Mouse (Mus musculus) heart, embryonic 16.5 days (tissue): ENCODE results near the gene Tprn. TPM values are rescaled to one million over a fixed set of nuclear protein-coding genes. Genes with fewer than 3 reads are reported as not detected.

Source experiments
- ATAC-seq: fragments of 200-750 bp; cut with Nextera tagmentation; replicated peaks from 2 replicates; pipeline ENCODE4 v1.8.0; 2017; ENCODE audit warnings: moderate number of reproducible peaks; ENCODE audit not compliant: insufficient read depth, low FRiP score; ENCODE audit errors: extremely low read depth
- H3K27ac ChIP-seq: fragments of 300-500 bp; sonication (generic); 2 replicates; pipeline ENCODE4 v1.5.1; 2014; ENCODE audit warnings: mild to moderate bottlenecking, low read length, control low read depth, moderate library complexity
- H3K27me3 ChIP-seq: fragments of 300-500 bp; sonication (generic); 2 replicates; pipeline ENCODE4 v1.6.1; 2014; ENCODE audit warnings: low read length, mixed read lengths; ENCODE audit not compliant: control insufficient read depth, insufficient read depth
- H3K36me3 ChIP-seq: fragments of 300-500 bp; sonication (generic); 2 replicates; pipeline ENCODE4 v1.6.1; 2014; ENCODE audit not compliant: control insufficient read depth, insufficient read depth
- H3K4me1 ChIP-seq: fragments of 300-500 bp; sonication (generic); 2 replicates; pipeline ENCODE4 v1.6.1; 2014; ENCODE audit warnings: low read length, mixed read lengths; ENCODE audit not compliant: control insufficient read depth, insufficient read depth
- H3K4me2 ChIP-seq: fragments of 300-500 bp; sonication (generic); 2 replicates; pipeline ENCODE4 v1.6.1; 2014; ENCODE audit warnings: low read depth, mild to moderate bottlenecking, control low read depth, low read length
- H3K4me3 ChIP-seq: fragments of 300-500 bp; sonication (generic); 2 replicates; pipeline ENCODE4 v1.5.1; 2014; ENCODE audit warnings: mild to moderate bottlenecking, control low read depth, low read length
- H3K9ac ChIP-seq: fragments of 300-500 bp; sonication (generic); 2 replicates; pipeline ENCODE4 v1.6.1; 2014; ENCODE audit warnings: low read length, control low read depth
- H3K9me3 ChIP-seq: fragments of 300-500 bp; sonication (generic); replicated peaks from 2 replicates; pipeline ENCODE4 v1.6.1; 2016; ENCODE audit warnings: low read length; ENCODE audit not compliant: control insufficient read depth
- WGBS: fragments of 180-500 bp; shearing (Covaris S2); extraction: QIAGEN DNeasy Blood & Tissue Kit; methylation state at CpG from one replicate; pipeline ENCODE4 v1.1.7; 2014; 5-methylcytosine and 5-hydroxymethylcytosine counted together
- polyA plus RNA-seq: library from polyadenylated mRNA; unstranded; fragments of >200 nt; fragmentation: Nextera tagmentation; extraction: Ambion mirVana; gene quantifications from 2 replicates; pipeline ENCODE4 v1.2.1, GENCODE M21; 2015

Tprn gene
- polyA plus RNA-seq = 4.3 and 5.9 TPM in 2 replicates

DNA sequence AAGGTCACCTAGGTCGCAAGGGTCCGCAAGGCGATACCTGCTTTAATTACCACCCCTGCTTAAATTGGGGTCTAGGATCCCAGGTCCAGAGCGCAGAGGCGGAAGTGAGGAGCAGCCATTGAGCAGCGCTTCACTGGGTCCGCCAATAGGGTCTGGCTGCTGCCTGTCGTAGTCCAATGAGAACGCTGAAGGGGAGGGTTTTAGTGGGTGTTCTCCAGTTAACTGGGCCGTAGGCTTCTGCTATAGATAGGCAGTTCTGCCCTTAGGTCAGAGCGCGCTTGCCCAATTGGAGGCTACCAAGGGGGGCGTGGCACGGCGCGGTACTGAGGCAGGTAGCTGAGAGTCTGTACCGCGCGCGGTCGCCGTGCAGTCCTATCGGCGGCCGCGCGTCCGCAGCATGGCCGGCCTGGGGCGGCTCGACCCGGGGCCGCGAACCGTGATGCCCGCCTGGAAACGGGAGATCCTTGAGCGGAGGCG lies at the start of gene Tprn:
Gene Tprn (plus strand): TSS at position 328 of the 477 bp plus-strand sequence.
- Histone ChIP-seq H3K4me3 (peak within 1 kb of the TSS; percentile 86), H3K27me3 (peaks cover 8% of the 10 kb centered on the region), H3K4me2 (peak within 1 kb of the TSS; percentile 94), H3K36me3 (no peaks in the 10 kb centered on the region), H3K9ac (peak within 1 kb of the TSS; percentile 78), H3K4me1 (peaks cover 30% of the 10 kb centered on the region), H3K27ac (peak within 1 kb of the TSS; percentile 26; the same call in 1 of the 2 replicates), H3K9me3 (no peaks in the 10 kb centered on the region)
- ATAC-seq = peak; percentile 99
- under 1% methylated on average over 39 of the region's 39 CpGs for WGBS

GRCm38 (mm10) chr2:25213266-25213865 lies 49.1 kb upstream of the Tprn start:
- H3K27me3 ChIP-seq = no peaks in the 10 kb centered on the region
- no peak overlapping the region for H3K9ac ChIP-seq
- no peak overlapping the region for H3K27ac ChIP-seq
- no peak overlapping the region for H3K4me2 ChIP-seq
- peaks cover 10% of the 10 kb centered on the region for H3K4me1 ChIP-seq
- H3K36me3 ChIP-seq = no peaks in the 10 kb centered on the region
- no peaks in the 10 kb centered on the region for H3K9me3 ChIP-seq
- 63% methylated on average over 23 of the region's 23 CpGs for WGBS
- no peak for ATAC-seq
- no peak overlapping the region for H3K4me3 ChIP-seq

- H3K27ac ChIP-seq = no peak within 1 kb of the TSS
- no peak within 1 kb of the TSS for H3K4me3 ChIP-seq
- WGBS = 72% methylated on average over 3 of the region's 3 CpGs
- H3K4me2 ChIP-seq = no peak within 1 kb of the TSS
- no peak within 1 kb of the TSS for H3K9ac ChIP-seq
- no peaks in the 10 kb centered on the region for H3K9me3 ChIP-seq
- no peaks in the 10 kb centered on the region for H3K27me3 ChIP-seq
- H3K36me3 ChIP-seq = no peaks in the 10 kb centered on the region
- no peak for ATAC-seq
- H3K4me1 ChIP-seq = peaks cover 10% of the 10 kb centered on the region
These were observed 48.0 kb upstream of the Tprn start, which contains the start of gene Stpg3 for GRCm38 (mm10) chr2:25214444-25214843. Gene Stpg3 (minus strand): TSS chr2:25214637.

DNA sequence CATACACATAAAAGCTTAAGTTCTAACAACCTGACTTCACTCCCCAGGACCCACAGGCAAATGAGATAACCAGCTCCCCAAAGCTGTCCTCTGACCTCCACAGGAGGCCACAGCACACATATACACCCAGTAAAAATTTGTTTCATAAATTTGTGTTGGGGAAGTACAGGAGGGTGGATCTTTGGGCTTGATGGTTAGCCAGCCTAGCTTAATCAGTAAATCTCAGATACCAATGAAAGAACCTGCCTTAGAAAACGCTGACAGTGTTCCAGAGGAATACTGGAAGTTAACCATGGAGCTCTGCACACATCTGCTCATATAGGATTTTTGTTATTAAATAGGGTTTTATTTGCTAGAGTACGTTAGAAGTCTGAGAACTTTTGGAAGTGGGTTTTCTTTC lies 44.8 kb upstream of the Tprn start:
- Histone ChIP-seq H3K36me3 (peaks cover 5% of the 10 kb centered on the region; the same call in 1 of the 2 replicates), H3K4me3 (no peak overlapping the region), H3K9me3 (no peaks in the 10 kb centered on the region), H3K27me3 (no peaks in the 10 kb centered on the region), H3K27ac (no peak overlapping the region), H3K4me2 (no peak overlapping the region), H3K4me1 (no peaks in the 10 kb centered on the region), H3K9ac (no peak overlapping the region)
- ATAC-seq = no peak
- WGBS = 57% methylated on average over 2 of the region's 2 CpGs

GRCm38 (mm10) chr2:25218445-25218844 lies 44.0 kb upstream of the Tprn start, which contains the start of gene Fam166a:
Gene Fam166a (plus strand): TSS chr2:25218745.
- H3K36me3 ChIP-seq = peaks cover 7% of the 10 kb centered on the region; the same call in 1 of the 2 replicates

DNA sequence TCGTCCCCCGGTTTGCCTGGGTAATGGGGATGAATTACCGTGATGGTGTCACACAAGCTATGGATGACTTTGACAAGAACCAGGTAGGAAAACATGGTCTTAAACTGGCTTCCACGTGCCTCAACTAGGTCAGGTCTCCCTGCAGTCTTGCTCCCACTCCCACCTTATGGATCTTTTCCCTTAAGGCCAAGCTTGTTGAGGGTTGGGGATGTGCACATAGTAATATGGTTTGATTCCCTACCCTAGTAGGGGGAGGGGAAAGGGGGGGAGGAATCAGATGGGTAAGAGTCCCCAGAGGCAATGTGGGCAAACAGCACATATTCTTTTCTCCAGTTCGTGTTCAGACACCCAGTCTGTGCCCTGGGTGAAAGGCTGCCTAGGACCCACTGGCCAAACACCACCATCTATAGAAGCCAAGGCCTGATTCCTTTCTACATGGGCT lies 41.1 kb upstream of the Tprn start:
- Histone ChIP-seq H3K4me1 (peaks cover 12% of the 10 kb centered on the region), H3K4me3 (no peak overlapping the region), H3K9me3 (no peaks in the 10 kb centered on the region), H3K9ac (no peak overlapping the region), H3K27ac (no peak overlapping the region), H3K4me2 (no peak overlapping the region), H3K27me3 (no peaks in the 10 kb centered on the region), H3K36me3 (peaks cover 7% of the 10 kb centered on the region; the same call in 1 of the 2 replicates)
- WGBS = 70% methylated on average over 5 of the region's 5 CpGs
- ATAC-seq = no peak

More at GRCm38 (mm10) chr2:25218445-25218844, 44.0 kb upstream of the Tprn start, which contains the start of gene Fam166a:
- ATAC-seq = no peak
- Histone ChIP-seq H3K4me2 (no peak within 1 kb of the TSS), H3K9me3 (no peaks in the 10 kb centered on the region), H3K4me1 (peaks cover 4% of the 10 kb centered on the region), H3K4me3 (no peak within 1 kb of the TSS), H3K27me3 (no peaks in the 10 kb centered on the region), H3K27ac (no peak within 1 kb of the TSS), H3K9ac (no peak within 1 kb of the TSS)

DNA sequence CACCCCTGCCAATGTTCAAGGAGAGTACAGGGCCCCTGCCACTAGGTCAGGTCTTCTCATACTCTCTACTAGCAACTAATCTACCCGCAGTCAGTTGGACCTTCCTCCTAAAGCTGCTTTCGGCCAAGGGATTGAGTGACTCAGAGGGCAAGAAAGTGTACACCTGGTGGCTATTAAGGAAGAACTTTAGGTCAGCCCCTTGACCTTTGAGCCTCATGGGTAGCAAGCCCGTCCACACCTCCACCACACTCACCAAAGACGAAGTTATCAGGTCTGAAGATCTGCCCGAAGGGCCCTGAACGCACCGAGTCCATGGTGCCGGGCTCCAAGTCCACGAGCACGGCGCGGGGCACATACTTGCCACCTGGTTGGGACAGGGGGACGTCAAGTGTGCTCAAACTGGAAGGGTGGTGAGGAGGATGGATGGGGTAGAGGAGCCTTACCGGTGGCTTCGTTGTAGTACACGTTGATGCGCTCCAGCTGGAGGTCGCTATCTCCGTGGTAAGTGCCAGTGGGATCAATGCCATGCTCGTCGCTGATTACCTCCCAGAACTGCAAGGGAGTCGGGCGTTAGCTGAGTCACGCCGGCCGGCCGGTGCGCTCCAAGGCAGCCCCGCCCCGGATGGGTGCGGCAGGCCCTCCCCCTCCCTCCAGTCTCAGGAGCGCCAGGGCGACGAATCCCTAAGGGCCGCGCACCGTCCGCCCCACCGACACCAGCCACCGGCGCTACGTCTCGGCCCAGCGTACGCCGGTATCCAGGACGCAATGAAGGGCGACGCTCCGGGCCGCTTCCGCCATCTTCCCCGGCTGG lies 38.5 kb upstream of the Tprn start:
- Histone ChIP-seq H3K9me3 (no peaks in the 10 kb centered on the region), H3K4me3 (peak overlapping the region; percentile 80), H3K9ac (peak overlapping the region; percentile 89), H3K27me3 (no peaks in the 10 kb centered on the region), H3K4me2 (peak overlapping the region; percentile 98), H3K27ac (peak overlapping the region; percentile 94), H3K36me3 (peaks cover 7% of the 10 kb centered on the region; the same call in 1 of the 2 replicates), H3K4me1 (peaks cover 12% of the 10 kb centered on the region)
- WGBS = 1% methylated on average over 52 of the region's 53 CpGs
- peak; percentile 33 for ATAC-seq

DNA sequence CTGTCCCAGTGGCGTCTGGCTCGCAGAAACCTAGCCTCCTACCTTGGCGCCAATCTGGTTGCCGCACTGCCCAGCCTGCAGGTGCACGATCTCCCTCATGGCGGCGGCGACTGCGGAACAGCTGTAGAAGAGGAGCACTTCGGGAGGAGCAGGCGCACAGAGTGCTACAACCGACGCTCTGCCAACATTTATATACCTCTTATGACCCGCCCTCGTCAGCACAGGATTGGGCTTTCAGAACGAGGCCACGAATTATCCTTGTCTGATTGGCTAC lies 38.0 kb upstream of the Tprn start, which contains the start of gene Tubb4b:
Gene Tubb4b (minus strand): TSS at position 211 of the 274 bp plus-strand sequence.
- no peaks in the 10 kb centered on the region for H3K27me3 ChIP-seq
- under 1% methylated on average over 17 of the region's 17 CpGs for WGBS
- peak within 1 kb of the TSS; percentile 80 for H3K4me3 ChIP-seq
- H3K4me1 ChIP-seq = peaks cover 12% of the 10 kb centered on the region
- ATAC-seq = no peak
- no peaks in the 10 kb centered on the region for H3K9me3 ChIP-seq
- H3K27ac ChIP-seq = peak within 1 kb of the TSS; percentile 99
- H3K4me2 ChIP-seq = peak within 1 kb of the TSS; percentile 98
- peaks cover 7% of the 10 kb centered on the region; the same call in 1 of the 2 replicates for H3K36me3 ChIP-seq
- H3K9ac ChIP-seq = peak within 1 kb of the TSS; percentile 89
